Mouse (Mus musculus) yolk sac, embryonic 10.5 days (tissue): ENCODE data around the gene Cryab.

ENCODE experiments used
- DNase-seq: peaks from one replicate; pipeline ENCODE4 v3.0.0-alpha.2; 2017; ENCODE audit warnings: low spot score

Gene Cryab

GRCm38 (mm10) chr9:50742744-50743143 lies 8.4 kb upstream of the Cryab start:
- DNase-seq, result no peak

- DNase-seq, result peak; percentile 60
Measured at GRCm38 (mm10) chr9:50745806-50746205, 5.3 kb upstream of the Cryab start.

- DNase-seq, result peak; percentile 84
Measured at GRCm38 (mm10) chr9:50746214-50746677, 4.9 kb upstream of the Cryab start, which contains the start of gene 2310030G06Rik. TSS of gene 2310030G06Rik (minus strand) at chr9:50746536.

GRCm38 (mm10) chr9:50750706-50751105 lies 419 bp upstream of the Cryab start:
- DNase-seq, result no peak

- DNase-seq, result no peak
Measured at GRCm38 (mm10) chr9:50752054-50752602, 1.0 kb downstream of the Cryab start, which contains the start of gene Hspb2. TSS of gene Hspb2 (minus strand) at chr9:50752354.

GRCm38 (mm10) chr9:50752784-50753615 lies 1.9 kb downstream of the Cryab start:
- peak; percentile 66 for DNase-seq

GRCm38 (mm10) chr9:50753947-50754346 lies 2.8 kb downstream of the Cryab start:
- DNase-seq, result no peak

- DNase-seq, result no peak
Measured at GRCm38 (mm10) chr9:50756711-50757110, 5.6 kb downstream of the Cryab start.

GRCm38 (mm10) chr9:50761520-50762243 lies 10.6 kb downstream of the Cryab start:
- no peak for DNase-seq

GRCm38 (mm10) chr9:50763331-50763730 lies 12.2 kb downstream of the Cryab start:
- no peak for DNase-seq

- DNase-seq, result no peak
Measured at GRCm38 (mm10) chr9:50767531-50768106, 16.5 kb downstream of the Cryab start.

- DNase-seq, result peak; percentile 98
Measured at GRCm38 (mm10) chr9:50768107-50769002, 17.2 kb downstream of the Cryab start, which contains the start of gene Fdxacb1. TSS of gene Fdxacb1 (plus strand) at chr9:50768236.

GRCm38 (mm10) chr9:50770011-50770410 lies 18.9 kb downstream of the Cryab start:
- no peak for DNase-seq

- no peak for DNase-seq
Measured at GRCm38 (mm10) chr9:50774026-50774462, 22.9 kb downstream of the Cryab start.

GRCm38 (mm10) chr9:50774991-50775612 lies 24.0 kb downstream of the Cryab start, which contains the start of the genes Alg9 and 1110032A03Rik:
TSS of gene Alg9 (plus strand) at chr9:50775019.
TSS of gene 1110032A03Rik (minus strand) at chr9:50775520.
- DNase-seq, result peak; percentile 83

- DNase-seq, result no peak
Measured at GRCm38 (mm10) chr9:50775662-50776126, 24.6 kb downstream of the Cryab start.

GRCm38 (mm10) chr9:50776162-50776760 lies 25.1 kb downstream of the Cryab start:
- DNase-seq, result no peak

- no peak for DNase-seq
Measured at GRCm38 (mm10) chr9:50782155-50782554, 31.0 kb downstream of the Cryab start.

- DNase-seq, result no peak
Measured at GRCm38 (mm10) chr9:50795266-50795665, 44.1 kb downstream of the Cryab start.

GRCm38 (mm10) chr9:50796776-50797175 lies 45.7 kb downstream of the Cryab start:
- DNase-seq, result no peak
